Mouse (Mus musculus) forebrain, embryonic 14.5 days (tissue): Measurements from ENCODE around the gene Hemgn. TPM values are rescaled to one million over a fixed set of nuclear protein-coding genes. Genes with fewer than 3 reads are reported as not detected.
A peak's percentile ranks its signal among the peaks of the same experiment; 100 is the strongest.

ENCODE experiments used
- ATAC-seq: fragments of 200-750 bp; cut with Nextera tagmentation; 2 replicates; pipeline ENCODE4 v1.8.0; 2017; ENCODE audit warnings: mild to moderate bottlenecking, moderate library complexity
- DNase-seq: peaks from one replicate; pipeline ENCODE4 v3.0.0-alpha.2; 2015; ENCODE audit warnings: low spot score
- H3K27ac ChIP-seq: fragments of 300-500 bp; sonication (generic); 2 replicates; pipeline ENCODE4 v1.5.1; 2014; ENCODE audit warnings: low read depth, mild to moderate bottlenecking, control low read depth, low read length, moderate library complexity
- H3K27me3 ChIP-seq: fragments of 300-500 bp; sonication (generic); replicated peaks from 2 replicates; pipeline ENCODE4 v1.6.1; 2014; ENCODE audit warnings: low read length, control low read depth, mixed read lengths; ENCODE audit not compliant: control insufficient read depth, insufficient read depth
- H3K36me3 ChIP-seq: fragments of 300-500 bp; sonication (generic); 2 replicates; pipeline ENCODE4 v1.6.1; 2014; ENCODE audit warnings: low read length, control low read depth; ENCODE audit not compliant: control insufficient read depth, insufficient read depth
- H3K4me1 ChIP-seq: fragments of 300-500 bp; sonication (generic); 2 replicates; pipeline ENCODE4 v1.6.1; 2014; ENCODE audit warnings: antibody characterized with exemption, low read length, control low read depth; ENCODE audit not compliant: control insufficient read depth, insufficient read depth
- H3K4me2 ChIP-seq: fragments of 300-500 bp; sonication (generic); 2 replicates; pipeline ENCODE4 v1.6.1; 2014; ENCODE audit warnings: mild to moderate bottlenecking, control low read depth, low read length
- H3K4me3 ChIP-seq: fragments of 300-500 bp; sonication (generic); 2 replicates; pipeline ENCODE4 v1.5.1; 2014; ENCODE audit warnings: low read depth, low read length, control low read depth
- H3K9ac ChIP-seq: fragments of 300-500 bp; sonication (generic); 2 replicates; pipeline ENCODE4 v1.6.1; 2014; ENCODE audit warnings: mild to moderate bottlenecking, low read length, control low read depth, moderate library complexity
- H3K9me3 ChIP-seq: fragments of 300-500 bp; sonication (generic); replicated peaks from 2 replicates; pipeline ENCODE4 v1.6.1; 2016; ENCODE audit warnings: low read length, control low read depth, mixed read lengths; ENCODE audit not compliant: control insufficient read depth
- WGBS: fragments of 180-500 bp; shearing (Covaris S2); extraction: QIAGEN DNeasy Blood & Tissue Kit; methylation state at CpG from one replicate; pipeline ENCODE4 v1.1.7; 2014; 5-methylcytosine and 5-hydroxymethylcytosine counted together
- polyA plus RNA-seq: library from polyadenylated mRNA; unstranded; fragments of >200 nt; fragmentation: Nextera tagmentation; extraction: Ambion mirVana; gene quantifications from 2 replicates; pipeline ENCODE4 v1.2.1, GENCODE M21; 2014

The Hemgn gene
- polyA plus RNA-seq, 1 experiment from 2014 or later = not detected

GRCm38 (mm10) chr4:46398839-46399238 is 14.5 kb downstream of the Hemgn start:
- H3K9me3 ChIP-seq = no peaks in the 10 kb centered on the region
- no peak overlapping the region for H3K27ac ChIP-seq
- no peak overlapping the region for H3K4me3 ChIP-seq
- no peaks in the 10 kb centered on the region for H3K4me1 ChIP-seq
- 79% methylated on average over 4 of the region's 4 CpGs for WGBS
- no peaks in the 10 kb centered on the region for H3K36me3 ChIP-seq
- no peak overlapping the region for H3K4me2 ChIP-seq
- no peak for ATAC-seq
- no peaks in the 10 kb centered on the region for H3K27me3 ChIP-seq
- DNase-seq = no peak
- H3K9ac ChIP-seq = no peak overlapping the region

GRCm38 (mm10) chr4:46395736-46396135 is 17.6 kb downstream of the Hemgn start:
- H3K4me2 ChIP-seq = no peak overlapping the region
- no peaks in the 10 kb centered on the region for H3K4me1 ChIP-seq
- 33% methylated on average over 5 of the region's 5 CpGs for WGBS
- H3K9me3 ChIP-seq = no peaks in the 10 kb centered on the region
- no peak overlapping the region for H3K27ac ChIP-seq
- H3K27me3 ChIP-seq = no peaks in the 10 kb centered on the region
- H3K4me3 ChIP-seq = no peak overlapping the region
- DNase-seq (peak; percentile 6), ATAC-seq (no peak)
- no peak overlapping the region for H3K9ac ChIP-seq
- H3K36me3 ChIP-seq = no peaks in the 10 kb centered on the region

- H3K4me1 ChIP-seq = peaks cover 4% of the 10 kb centered on the region; the same call in 1 of the 2 replicates
- no peak overlapping the region for H3K4me3 ChIP-seq
- no peaks in the 10 kb centered on the region for H3K9me3 ChIP-seq
- WGBS = 78% methylated on average over 2 of the region's 2 CpGs
- ATAC-seq = no peak
- DNase-seq = no peak
- no peaks in the 10 kb centered on the region for H3K27me3 ChIP-seq
- H3K27ac ChIP-seq = no peak overlapping the region
- no peak overlapping the region for H3K9ac ChIP-seq
- H3K36me3 ChIP-seq = no peaks in the 10 kb centered on the region
- no peak overlapping the region for H3K4me2 ChIP-seq
Observed at GRCm38 (mm10) chr4:46394388-46394787, 18.9 kb downstream of the Hemgn start.

- H3K9me3 ChIP-seq = no peaks in the 10 kb centered on the region
- H3K9ac ChIP-seq = 0 out of 2 replicates have a peak overlapping the region, but pooled peaks have one; percentile 87
- H3K27me3 ChIP-seq = no peaks in the 10 kb centered on the region
- H3K4me2 ChIP-seq = peak overlapping the region; percentile 62
- no peak overlapping the region for H3K27ac ChIP-seq
- no peak for ATAC-seq
- peak overlapping the region; percentile 66; the same call in 1 of the 2 replicates for H3K4me3 ChIP-seq
- peak; percentile 89 for DNase-seq
- H3K36me3 ChIP-seq = peaks cover 13% of the 10 kb centered on the region
- H3K4me1 ChIP-seq = peaks cover 4% of the 10 kb centered on the region; the same call in 1 of the 2 replicates
- 26% methylated on average over 9 of the region's 9 CpGs for WGBS
Observed at GRCm38 (mm10) chr4:46390390-46390970, 22.8 kb downstream of the Hemgn start.

GRCm38 (mm10) chr4:46389612-46390341 is 23.5 kb downstream of the Hemgn start:
- no peaks in the 10 kb centered on the region for H3K9me3 ChIP-seq
- H3K4me2 ChIP-seq = peak overlapping the region; percentile 62
- H3K9ac ChIP-seq = peak overlapping the region; percentile 87
- DNase-seq (peak; percentile 65), ATAC-seq (0 out of 2 replicates have a peak, but pooled peaks have one; percentile 21)
- 2% methylated on average over 24 of the region's 24 CpGs for WGBS
- peak overlapping the region; percentile 66 for H3K4me3 ChIP-seq
- peaks cover 20% of the 10 kb centered on the region for H3K36me3 ChIP-seq
- no peaks in the 10 kb centered on the region for H3K27me3 ChIP-seq
- peaks cover 4% of the 10 kb centered on the region; the same call in 1 of the 2 replicates for H3K4me1 ChIP-seq
- H3K27ac ChIP-seq = peak overlapping the region; percentile 86

GRCm38 (mm10) chr4:46389013-46389611 is 24.2 kb downstream of the Hemgn start, which contains the start of gene Trmo:
Gene Trmo, minus strand, starts transcription at chr4:46389437.
- Histone ChIP-seq H3K4me1 (peaks cover 4% of the 10 kb centered on the region; the same call in 1 of the 2 replicates), H3K4me2 (peak within 1 kb of the TSS; percentile 62), H3K4me3 (peak within 1 kb of the TSS; percentile 66), H3K9ac (peak within 1 kb of the TSS; percentile 87), H3K27me3 (no peaks in the 10 kb centered on the region), H3K36me3 (peaks cover 26% of the 10 kb centered on the region), H3K27ac (peak within 1 kb of the TSS; percentile 86), H3K9me3 (no peaks in the 10 kb centered on the region)
- WGBS = under 1% methylated on average over 56 of the region's 56 CpGs
- ATAC-seq (peak; percentile 97), DNase-seq (peak; percentile 99)

DNA sequence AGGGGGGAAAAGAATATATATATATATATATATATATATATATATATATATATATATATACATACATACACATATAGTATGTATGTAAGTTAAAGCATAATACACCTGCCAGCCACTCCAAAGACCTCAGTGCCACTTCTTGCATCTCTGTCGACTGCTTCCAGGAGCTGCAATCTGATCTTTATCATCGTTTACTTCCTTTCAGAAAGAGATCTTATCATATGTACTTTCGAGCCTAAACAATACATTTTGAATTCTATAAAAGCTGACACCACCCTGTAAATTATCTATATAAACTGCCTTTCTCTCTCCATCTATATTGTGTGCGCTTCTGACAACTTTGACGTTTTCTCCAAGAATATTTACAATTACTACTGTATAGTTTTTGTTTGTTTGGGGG is 24.8 kb downstream of the Hemgn start:
- ATAC-seq (no peak), DNase-seq (no peak)
- Histone ChIP-seq H3K9ac (peak overlapping the region; percentile 87), H3K4me3 (peak overlapping the region; percentile 66), H3K27ac (no peak overlapping the region), H3K36me3 (peaks cover 31% of the 10 kb centered on the region), H3K4me1 (peaks cover 4% of the 10 kb centered on the region; the same call in 1 of the 2 replicates), H3K4me2 (peak overlapping the region; percentile 62), H3K27me3 (no peaks in the 10 kb centered on the region), H3K9me3 (no peaks in the 10 kb centered on the region)
- WGBS = 37% methylated on average over 5 of the region's 5 CpGs

DNA sequence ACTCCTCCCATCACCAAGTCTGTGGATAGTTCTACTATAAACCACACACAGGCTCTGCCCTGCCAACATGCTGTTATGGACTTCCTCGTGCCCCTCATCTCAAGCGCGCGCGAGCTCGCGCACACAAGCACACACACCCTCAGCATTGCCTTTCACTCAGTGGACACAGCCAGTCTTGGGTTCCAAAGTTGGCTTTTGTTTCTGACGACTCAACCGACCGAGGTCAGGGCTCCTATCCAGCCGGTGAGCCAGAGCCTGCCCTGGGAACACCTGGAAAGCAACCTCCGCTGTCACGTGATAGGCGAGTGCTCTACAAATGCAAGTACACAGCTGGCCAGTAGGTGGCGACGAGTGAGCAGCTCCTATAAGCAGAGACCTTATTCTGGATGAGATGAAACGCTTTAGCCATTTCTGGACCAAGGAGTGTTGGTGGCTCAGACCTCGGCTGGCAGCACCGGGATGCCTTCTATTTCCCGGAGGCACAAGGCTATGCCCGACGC is 38.4 kb downstream of the Hemgn start:
- H3K27me3 ChIP-seq = no peaks in the 10 kb centered on the region
- H3K4me3 ChIP-seq = peak overlapping the region; percentile 16
- no peaks in the 10 kb centered on the region for H3K9me3 ChIP-seq
- WGBS = 22% methylated on average over 22 of the region's 22 CpGs
- ATAC-seq (peak; percentile 76), DNase-seq (peak; percentile 79)
- no peak overlapping the region for H3K27ac ChIP-seq
- H3K36me3 ChIP-seq = peaks cover 20% of the 10 kb centered on the region; the same call in 1 of the 2 replicates
- peaks cover 4% of the 10 kb centered on the region for H3K4me1 ChIP-seq
- peak overlapping the region; percentile 38 for H3K4me2 ChIP-seq
- no peak overlapping the region for H3K9ac ChIP-seq
